Mouse (Mus musculus) retina, postnatal 7 days (tissue): Measurements from ENCODE around the gene Myo15b.
"Not testable (repeated sequence)": the region's sequence is repeated elsewhere in the genome, so short reads cannot be mapped to it uniquely, and the experiment has no call there.

Experiments
- DNase-seq: peaks from one replicate; pipeline ENCODE4 v3.0.0-alpha.2; 2012; ENCODE audit warnings: low read depth, low spot score

Gene Myo15b

GRCm38 (mm10) chr11:115831518-115831917 is 26.7 kb upstream of the Myo15b start:
- no peak for DNase-seq

DNA sequence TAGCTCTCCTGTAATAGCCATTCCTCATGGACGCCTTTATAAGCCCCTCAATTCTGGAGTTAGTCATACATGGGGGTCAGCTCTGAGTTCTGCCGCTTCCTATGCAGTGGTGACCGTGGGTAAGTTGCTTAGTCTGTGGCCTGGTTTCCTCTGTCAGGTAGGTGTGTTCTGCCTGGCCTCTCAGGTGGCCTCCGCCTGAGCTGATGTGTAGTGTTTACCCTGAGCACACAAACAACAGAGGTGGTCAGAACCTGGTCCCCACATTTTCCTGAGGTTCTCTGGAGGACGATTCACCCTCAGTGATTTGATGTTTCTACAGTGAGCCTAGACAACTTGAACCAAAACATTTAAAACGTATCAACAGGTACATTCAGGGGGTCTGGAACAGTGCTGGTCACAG is 26.1 kb upstream of the Myo15b start:
- no peak for DNase-seq

DNA sequence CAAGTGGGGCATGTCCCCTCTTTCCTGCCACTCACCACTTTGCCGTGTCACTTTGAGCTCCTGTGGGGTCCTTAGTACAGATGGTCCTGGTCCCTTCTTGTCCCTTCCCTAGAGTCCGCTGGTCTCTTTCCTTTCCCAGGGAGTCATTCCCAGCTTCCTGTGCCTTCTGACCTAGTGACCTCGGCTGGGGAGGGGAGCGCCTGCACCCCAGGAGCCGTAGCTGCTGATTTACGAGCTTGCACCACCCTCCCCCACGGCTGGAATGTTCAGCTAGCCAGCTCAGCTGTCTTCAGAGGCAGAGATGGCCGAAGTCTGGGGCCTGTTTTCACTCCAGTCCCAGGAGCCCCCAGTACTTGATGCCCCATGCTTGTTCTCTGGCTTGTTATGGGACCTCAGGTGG is 25.7 kb upstream of the Myo15b start:
- DNase-seq, result no peak

- peak; percentile 40 for DNase-seq
Observed at GRCm38 (mm10) chr11:115833021-115833513, 25.1 kb upstream of the Myo15b start.

DNA sequence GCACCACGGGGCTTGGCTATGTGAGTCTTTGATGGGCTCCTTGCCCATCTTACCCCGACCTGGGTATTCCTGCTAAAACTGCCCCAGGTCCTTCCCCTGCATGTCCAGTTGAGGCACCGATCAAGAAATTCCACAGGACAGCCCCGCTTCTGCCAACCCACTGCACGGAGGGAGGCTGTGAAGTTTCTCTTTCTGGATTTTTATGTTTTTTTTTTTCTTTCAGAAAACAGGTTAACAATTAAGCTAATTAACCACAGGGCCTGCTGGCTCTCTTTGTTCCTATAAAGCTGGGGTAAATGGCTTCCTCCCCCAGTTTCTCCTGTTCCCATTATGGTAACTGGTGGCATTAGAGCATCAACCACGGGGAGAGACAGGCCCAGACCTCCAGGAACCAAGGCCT is 24.2 kb upstream of the Myo15b start:
- DNase-seq, result no peak

DNA sequence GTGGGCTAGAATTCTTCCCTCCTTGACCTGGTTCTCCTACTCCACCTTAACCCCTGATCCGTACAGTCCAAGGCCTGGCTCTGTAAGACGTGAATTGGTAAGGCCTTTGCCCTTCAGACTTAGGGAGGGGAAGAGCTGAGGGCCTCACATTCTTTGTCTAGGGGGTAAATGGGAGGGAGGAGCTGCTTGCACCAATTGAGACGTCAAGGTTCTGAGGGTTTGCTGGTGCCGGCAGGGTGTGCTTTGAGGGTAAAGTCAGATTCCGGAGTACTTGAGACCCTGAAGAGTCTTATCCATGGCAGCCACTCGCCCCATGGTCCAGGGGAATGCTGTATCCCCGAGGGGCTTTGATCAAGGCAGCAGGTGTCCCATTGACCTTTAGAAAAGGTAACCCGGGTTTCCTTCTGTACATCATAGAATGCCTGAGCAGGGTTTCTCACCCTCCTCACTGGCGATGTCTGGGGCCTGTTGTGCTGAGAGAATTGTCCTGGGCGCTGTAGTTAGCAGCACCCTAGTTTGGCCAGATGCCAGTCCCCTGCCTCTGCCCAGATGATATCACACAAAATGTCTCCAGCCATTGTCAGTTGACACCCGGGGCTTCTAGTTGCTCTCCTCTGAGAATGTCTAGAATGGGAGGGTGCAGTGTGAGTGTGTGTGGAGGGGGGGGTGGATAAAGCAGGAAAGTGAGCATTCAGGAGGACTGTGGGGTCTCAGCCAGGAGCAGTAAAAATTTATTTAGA is 21.4 kb upstream of the Myo15b start:
- DNase-seq, result no peak

DNA sequence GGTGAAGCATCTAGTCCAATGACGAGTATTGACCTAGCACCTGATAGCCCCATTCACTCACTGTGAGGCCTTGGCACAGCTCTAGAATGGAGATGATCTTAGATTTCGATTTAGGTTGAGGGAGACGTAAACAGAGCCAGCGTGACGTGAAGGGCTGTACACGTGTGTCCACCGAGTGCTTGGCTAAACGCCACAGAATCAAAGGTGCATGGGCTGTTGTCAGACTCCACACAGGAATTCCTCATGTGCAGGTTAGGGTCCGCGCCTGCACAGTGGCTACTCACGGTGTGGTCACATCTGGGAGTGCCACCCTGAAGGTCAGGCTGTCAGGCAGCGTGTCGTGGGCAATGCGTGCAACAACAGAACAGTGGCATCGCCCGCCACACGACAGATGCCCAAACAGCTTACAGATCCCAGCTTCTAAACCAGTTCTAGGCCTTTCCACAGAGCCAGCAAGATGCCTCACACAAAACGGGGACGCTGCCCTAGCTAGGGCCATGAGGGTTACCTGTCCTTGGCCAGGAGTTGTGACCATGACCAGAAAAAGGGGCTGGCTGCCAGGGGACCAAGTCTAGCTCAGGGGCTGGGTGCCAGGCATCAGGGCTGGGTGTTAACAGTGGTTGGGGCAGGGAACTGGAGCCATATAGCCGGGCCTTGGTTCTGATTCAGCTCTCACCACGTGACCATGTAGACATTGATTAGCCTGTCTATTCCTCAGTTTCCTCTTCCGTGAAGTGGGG is 20.4 kb upstream of the Myo15b start:
- DNase-seq, result no peak

DNA sequence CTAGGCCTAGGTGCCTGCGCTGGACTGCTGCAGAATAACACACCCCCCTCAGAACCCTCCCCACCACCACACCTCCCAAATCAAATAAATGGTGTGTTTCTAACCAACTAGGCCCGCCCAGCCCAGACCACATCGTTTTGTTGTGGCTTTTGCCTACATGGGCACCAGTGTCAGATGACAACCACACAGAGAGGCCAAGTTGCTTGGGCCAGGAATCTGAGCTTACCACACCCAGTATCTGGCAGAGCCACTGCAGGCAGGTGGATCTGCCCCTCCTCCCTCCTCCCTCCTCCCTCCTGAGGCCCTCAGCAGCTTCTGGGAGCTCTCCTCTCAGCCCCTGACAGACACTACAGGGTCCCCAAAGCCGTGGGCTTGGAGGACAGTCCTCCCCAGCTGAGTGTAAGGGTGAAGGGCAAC is 19.3 kb upstream of the Myo15b start:
- no peak for DNase-seq

DNA sequence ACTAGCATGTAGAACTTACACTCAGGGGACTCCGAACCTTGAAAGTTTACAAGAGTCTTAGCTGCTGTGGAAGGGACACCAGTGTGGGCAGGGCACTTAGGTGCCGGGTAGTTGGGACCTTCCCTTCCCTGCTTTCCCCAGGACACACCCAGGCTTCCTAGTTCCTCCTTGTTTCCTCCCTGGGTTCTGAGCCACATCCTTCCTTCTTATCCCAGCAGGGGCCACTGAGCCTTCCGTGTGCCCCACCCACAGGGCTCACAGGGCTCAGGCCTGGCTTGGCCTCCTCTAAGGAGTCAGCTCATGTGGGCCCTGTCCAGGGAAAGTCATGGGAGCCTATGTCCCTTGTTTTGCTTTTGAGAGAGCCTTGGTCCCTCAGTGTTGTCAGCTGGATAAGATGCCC is 18.5 kb upstream of the Myo15b start:
- DNase-seq, result no peak

DNA sequence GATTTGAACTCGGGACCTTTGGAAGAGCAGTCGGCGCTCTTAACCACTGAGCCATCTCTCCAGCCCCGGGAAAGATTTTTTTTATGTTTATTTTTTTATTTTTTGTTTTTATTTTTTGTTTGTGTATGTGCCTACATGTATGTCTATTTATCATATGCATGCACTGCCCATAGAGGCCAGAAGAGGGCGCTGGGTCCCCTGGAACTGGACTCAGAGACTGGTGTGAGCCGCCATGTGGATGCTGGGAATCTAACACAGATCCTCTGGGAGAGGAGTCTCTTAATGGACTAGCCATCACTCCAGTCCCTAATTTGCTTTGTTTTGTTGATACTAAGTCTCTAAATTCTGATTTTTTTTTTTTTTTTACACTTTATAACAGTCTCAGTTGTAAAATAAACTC is 17.2 kb upstream of the Myo15b start:
- DNase-seq, result no peak

- no peak for DNase-seq
Observed at GRCm38 (mm10) chr11:115841961-115842550, 16.1 kb upstream of the Myo15b start.

GRCm38 (mm10) chr11:115843141-115843890 is 14.9 kb upstream of the Myo15b start:
- no peak for DNase-seq

DNA sequence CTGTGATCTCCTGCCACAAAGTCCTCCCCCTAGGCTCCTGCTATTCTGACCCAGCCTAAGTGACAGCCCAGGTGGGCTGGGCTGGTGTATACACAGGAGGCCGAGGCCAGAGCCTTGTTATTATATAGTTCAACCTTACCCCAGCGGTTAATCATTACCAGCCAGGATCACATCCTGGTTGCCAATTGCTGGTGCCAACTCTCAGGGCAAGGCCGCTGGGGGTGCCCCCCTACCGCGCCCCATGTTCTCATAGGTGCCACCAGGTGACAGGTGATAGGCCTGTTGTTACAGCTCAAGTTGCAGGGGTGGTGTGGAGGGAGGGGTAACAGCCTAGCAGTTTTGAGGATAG is 14.3 kb upstream of the Myo15b start:
- DNase-seq, result no peak

DNA sequence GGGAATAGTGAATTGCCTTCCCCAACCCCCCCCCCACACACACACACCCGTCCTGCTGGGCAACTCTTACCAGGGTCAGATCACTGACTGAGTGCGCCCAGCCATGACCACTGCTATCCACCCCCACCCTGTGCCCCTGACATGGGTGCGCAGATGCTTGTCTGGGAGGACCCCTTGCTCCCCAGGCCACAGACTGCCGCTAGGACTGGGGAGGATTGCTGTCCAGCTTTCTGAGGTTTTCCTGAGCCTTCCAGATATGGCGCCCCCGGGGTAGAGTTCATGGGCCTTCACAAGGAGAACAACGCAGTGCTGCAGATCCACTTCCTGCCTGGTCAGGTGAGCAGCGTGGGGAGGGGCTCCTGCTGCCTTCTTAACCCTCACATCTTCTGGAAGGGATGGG is 14.0 kb upstream of the Myo15b start:
- no peak for DNase-seq

DNA sequence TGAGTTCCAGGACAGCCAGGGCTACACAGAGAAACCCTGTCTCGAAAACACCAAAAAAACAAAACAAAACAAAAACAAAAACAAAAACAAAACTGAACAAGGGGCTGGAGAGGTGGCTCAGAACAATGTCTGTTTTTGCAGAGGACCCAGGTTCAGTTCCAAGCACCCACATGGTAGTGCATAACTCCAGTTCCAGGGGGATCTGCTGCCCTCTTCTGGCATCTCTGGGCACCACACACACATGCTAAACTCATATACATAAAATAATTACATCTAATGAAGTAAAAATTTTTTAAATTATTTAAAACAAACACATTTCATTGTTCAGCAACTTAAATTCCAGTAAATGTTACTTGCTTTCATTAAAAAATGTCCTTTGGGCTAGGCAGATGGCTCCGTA is 12.4 kb upstream of the Myo15b start:
- no peak for DNase-seq

- DNase-seq, result no peak
Observed at GRCm38 (mm10) chr11:115854674-115855073, 3.5 kb upstream of the Myo15b start.

- not testable (repeated sequence) for DNase-seq
Observed at GRCm38 (mm10) chr11:115857146-115857545, 1.1 kb upstream of the Myo15b start.

GRCm38 (mm10) chr11:115857936-115858335 is 270 bp upstream of the Myo15b start:
- DNase-seq, result no peak

- peak; percentile 79 for DNase-seq
Observed at GRCm38 (mm10) chr11:115859143-115859945, 1.1 kb downstream of the Myo15b start.

GRCm38 (mm10) chr11:115863895-115864294 is 5.7 kb downstream of the Myo15b start:
- no peak for DNase-seq

DNA sequence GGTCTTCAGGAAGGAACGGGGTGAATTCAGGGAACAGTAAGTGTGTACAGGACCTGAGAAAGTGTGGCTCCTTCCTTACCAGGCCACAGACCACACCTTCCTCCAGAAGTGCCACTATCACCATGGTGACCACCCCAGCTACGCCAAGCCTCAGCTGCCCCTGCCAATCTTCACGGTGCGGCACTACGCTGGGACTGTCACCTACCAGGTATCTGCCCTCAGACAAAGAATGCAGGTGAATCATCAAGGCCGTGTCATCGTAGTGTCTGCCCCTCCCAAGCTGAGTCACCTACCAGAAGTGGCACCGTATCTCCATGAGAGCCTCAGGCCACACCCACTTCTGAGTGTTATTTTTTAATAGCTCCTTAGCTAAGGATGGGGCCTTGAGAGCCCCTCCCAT is 11.2 kb downstream of the Myo15b start:
- DNase-seq, result no peak
